ENCODE assay signal across 14 mouse cellular contexts in genomic region chr14:61898664-61899063, GRCm38 (mm10).
"Had no signal": no experiment of that assay in that cellular context is flagged by ENCODE, and none has a peak within 500 bp of the region (broad histone marks: within the 10 kb centered on the region; RNA-seq: fewer than 3 reads in every experiment).

No protein-coding gene starts in this region.

- H3K27me3 ChIP-seq: lung, embryonic 15.5 days; megakaryocyte, embryonic 14.5 days; midbrain, embryonic 13.5 days; midbrain, embryonic 15.5 days; neural tube, embryonic 12.5 days; stomach, embryonic 15.5 days had no signal

- H3K36me3 ChIP-seq: lung, embryonic 15.5 days; midbrain, embryonic 13.5 days; midbrain, embryonic 15.5 days; neural tube, embryonic 12.5 days; stomach, embryonic 15.5 days had no signal

- DNase-seq: lung, postnatal 14 days; lung, postnatal 36 days; right cerebral cortex, postnatal 14 days; thymus, adult 2 months; thymus, postnatal 25 days; thymus, postnatal 4 days had no signal

- H3K27ac ChIP-seq: lung, embryonic 15.5 days; macrophage; midbrain, embryonic 13.5 days; midbrain, embryonic 15.5 days; neural tube, embryonic 12.5 days; stomach, embryonic 15.5 days; stomach, postnatal 0 days had no signal

- H3K4me3 ChIP-seq: lung, embryonic 15.5 days; megakaryocyte, embryonic 14.5 days; midbrain, embryonic 13.5 days; midbrain, embryonic 15.5 days; neural tube, embryonic 12.5 days; stomach, embryonic 15.5 days had no signal

- H3K4me1 ChIP-seq: lung, embryonic 15.5 days; megakaryocyte, embryonic 14.5 days; midbrain, embryonic 13.5 days; midbrain, embryonic 15.5 days; neural tube, embryonic 12.5 days; stomach, embryonic 15.5 days had no signal
